Comparison of ENCODE assay signal across 20 mouse cellular contexts in the genomic region with DNA sequence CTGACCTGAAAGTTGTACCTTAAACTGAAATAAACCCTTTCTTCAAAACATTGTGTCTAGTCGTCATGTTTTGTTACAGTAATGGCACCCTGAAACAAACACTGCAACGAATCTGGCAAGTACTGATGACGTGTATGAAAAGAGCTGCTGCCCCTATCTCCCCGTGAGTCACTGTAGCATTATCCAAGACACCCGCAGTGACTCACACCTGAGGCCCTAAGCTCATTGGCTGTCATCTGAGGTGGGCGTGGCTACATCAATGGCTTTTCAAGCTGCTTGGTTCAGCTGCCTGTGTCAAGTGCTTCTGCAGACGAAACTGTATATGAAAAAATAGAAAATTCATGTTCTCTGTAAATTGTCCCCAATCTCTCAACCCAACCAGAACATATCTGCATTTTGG.
DNase-seq lines count a peak whose midpoint lies in the region; ATAC-seq and TF ChIP-seq lines count a peak whose summit lies in the region.
"Had no signal": no experiment of that assay in that cellular context is flagged by ENCODE, and none has a peak within 500 bp of the region (broad histone marks: within the 10 kb centered on the region; RNA-seq: fewer than 3 reads in every experiment).

No protein-coding gene starts in this region.

- ATAC-seq in lung, embryonic 14.5 days (ENCODE audit: insufficient read depth): no peak
- peak; percentile 39; the same call in 1 of the 2 replicates for ATAC-seq in stomach, embryonic 14.5 days (ENCODE audit: insufficient number of reproducible peaks, insufficient read depth, low FRiP score, low read depth)

- H3K27me3 ChIP-seq in lung, embryonic 14.5 days (ENCODE audit: insufficient read depth, low read length): no peaks in the 10 kb centered on the region
- H3K27me3 ChIP-seq in stomach, embryonic 14.5 days (ENCODE audit: control insufficient read depth, insufficient read depth, low read length): no peaks in the 10 kb centered on the region
- H3K27me3 ChIP-seq: embryonic facial prominence, embryonic 13.5 days; limb, embryonic 15.5 days had no signal

- no peak for TF ChIP-seq CTCF in lung, embryonic 14.5 days (IDR thresholded peaks at IDR 0.05; ENCODE audit: low read depth)

- H3K4me1 ChIP-seq in lung, embryonic 14.5 days (ENCODE audit: insufficient read depth): no peaks in the 10 kb centered on the region
- H3K4me1 ChIP-seq in stomach, embryonic 14.5 days (ENCODE audit: control insufficient read depth, insufficient read depth, low read length): no peaks in the 10 kb centered on the region
- H3K4me1 ChIP-seq: limb, embryonic 15.5 days had no signal

- H3K4me2 ChIP-seq in lung, embryonic 14.5 days: no peak overlapping the region
- no peak overlapping the region for H3K4me2 ChIP-seq in stomach, embryonic 14.5 days (replicated peaks; ENCODE audit: low read depth, low read length)
- H3K4me2 ChIP-seq: embryonic facial prominence, embryonic 13.5 days; heart, embryonic 12.5 days; limb, embryonic 15.5 days had no signal

- no peak overlapping the region for H3K9ac ChIP-seq in lung, embryonic 14.5 days
- H3K9ac ChIP-seq in stomach, embryonic 14.5 days (replicated peaks; ENCODE audit: low read depth, low read length): no peak overlapping the region
- H3K9ac ChIP-seq: embryonic facial prominence, embryonic 13.5 days; heart, embryonic 12.5 days; limb, embryonic 15.5 days had no signal

- peak; percentile 10 for DNase-seq in embryo, embryonic 11 days
- DNase-seq in embryo, embryonic 10.5 days (ENCODE audit: low spot score): no peak
- peak; percentile 27 for DNase-seq in lung, embryonic 14.5 days
- no peak for DNase-seq in lung, postnatal 25 days (ENCODE audit: low spot score)
- DNase-seq in NIH3T3 (ENCODE audit: low read depth): peak; percentile 50
- no peak for DNase-seq in frontal cortex, postnatal 25 days (ENCODE audit: low spot score in 2 of 2)
- DNase-seq in frontal cortex, postnatal 36 days (ENCODE audit: low spot score in 2 of 2): no peak
- DNase-seq: adrenal gland, adult 2 months; cerebellum, adult 11-12 months; cerebellum, postnatal 36 days; heart, postnatal 36 days; kidney, adult 9 months; lung, postnatal 4 days; retina, postnatal 1 day; right cerebral cortex, postnatal 4 days had no signal

- WGBS in lung, embryonic 14.5 days: 33% methylated on average over 7 of the region's 7 CpGs
- 43% methylated on average over 7 of the region's 7 CpGs for WGBS in stomach, embryonic 14.5 days

- no peak overlapping the region for H3K27ac ChIP-seq in lung, embryonic 14.5 days (ENCODE audit: low read depth)
- H3K27ac ChIP-seq in stomach, embryonic 14.5 days (ENCODE audit: low read length): no peak overlapping the region
- H3K27ac ChIP-seq: embryonic facial prominence, embryonic 13.5 days; limb, embryonic 15.5 days; midbrain, embryonic 10.5 days had no signal

- no peaks in the 10 kb centered on the region for H3K36me3 ChIP-seq in lung, embryonic 14.5 days (ENCODE audit: insufficient read depth)
- no peaks in the 10 kb centered on the region for H3K36me3 ChIP-seq in stomach, embryonic 14.5 days (ENCODE audit: control insufficient read depth, insufficient read depth, low read length)
- H3K36me3 ChIP-seq: embryonic facial prominence, embryonic 13.5 days; heart, embryonic 12.5 days; limb, embryonic 15.5 days; midbrain, embryonic 10.5 days had no signal

- no peak overlapping the region for H3K4me3 ChIP-seq in lung, embryonic 14.5 days (ENCODE audit: low read depth, low read length)
- H3K4me3 ChIP-seq in stomach, embryonic 14.5 days (ENCODE audit: low read depth, low read length): no peak overlapping the region
- H3K4me3 ChIP-seq: embryonic facial prominence, embryonic 13.5 days; heart, embryonic 12.5 days; limb, embryonic 15.5 days; midbrain, embryonic 10.5 days had no signal

- H3K9me3 ChIP-seq in lung, embryonic 14.5 days (ENCODE audit: low read depth, low read length): no peaks in the 10 kb centered on the region
- H3K9me3 ChIP-seq in stomach, embryonic 14.5 days (ENCODE audit: control insufficient read depth, low read depth, low read length): no peaks in the 10 kb centered on the region
- H3K9me3 ChIP-seq: embryonic facial prominence, embryonic 13.5 days; heart, embryonic 12.5 days; limb, embryonic 15.5 days; midbrain, embryonic 10.5 days had no signal

Comparison
In these comparisons a context has a peak if more than half of its experiments do, and no peak if none do; other contexts are left out.
1. DNase-seq: peak in embryo, embryonic 11 days (single experiment), lung, embryonic 14.5 days (single experiment) and NIH3T3 (single experiment); none in embryo, embryonic 10.5 days (single experiment), lung, postnatal 25 days (single experiment), frontal cortex, postnatal 25 days (0 of 2) and frontal cortex, postnatal 36 days (0 of 2).